Mouse (Mus musculus) myocyte (in vitro differentiated cells): Measurements from ENCODE around the gene Pou2f2. TPM values are rescaled to one million over a fixed set of nuclear protein-coding genes. Genes with fewer than 3 reads are reported as not detected.

Experiments
- H3K27me3 ChIP-seq: one replicate; pipeline ENCODE4 v1.6.1; 2011; ENCODE audit not compliant: control insufficient read depth, insufficient read depth, insufficient read length
- H3K36me3 ChIP-seq: one replicate; pipeline ENCODE4 v1.6.1; 2011; ENCODE audit not compliant: control insufficient read depth, insufficient read depth
- H3K4me2 ChIP-seq: one replicate; pipeline ENCODE4 v1.6.1; 2011; ENCODE audit warnings: low read depth, control low read depth
- H3K4me3 ChIP-seq: one replicate; pipeline ENCODE4 v1.5.1; 2011; ENCODE audit warnings: mild to moderate bottlenecking, control low read depth, moderate library complexity
- H3K79me2 ChIP-seq: one replicate; pipeline ENCODE4 v1.6.1; 2011; ENCODE audit not compliant: control insufficient read depth, insufficient read depth
- H3ac ChIP-seq: one replicate; pipeline ENCODE4 v1.6.1; 2011; ENCODE audit not compliant: control insufficient read depth, insufficient read length
- CEBPB ChIP-seq: IDR thresholded peaks from 2 replicates; pipeline ENCODE4 v1.6.1; 2011; ENCODE audit warnings: mild to moderate bottlenecking, moderate library complexity; ENCODE audit not compliant: poor library complexity, insufficient read depth, severe bottlenecking
- E2F4 ChIP-seq: IDR thresholded peaks from one replicate; pipeline ENCODE4 v1.6.1; 2011; ENCODE audit warnings: mild to moderate bottlenecking, control low read depth, moderate library complexity; ENCODE audit not compliant: insufficient read depth
- MAX ChIP-seq: IDR thresholded peaks from one replicate; pipeline ENCODE4 v1.6.1; 2011; ENCODE audit warnings: low read depth, mild to moderate bottlenecking, control low read depth
- MYOD1 ChIP-seq, 3 experiments: IDR thresholded peaks; one replicate each; pipeline ENCODE4 v1.6.1; 2011; ENCODE audit warnings: control low read depth in 2 of 3, low read depth in 2 of 3, mild to moderate bottlenecking in 2 of 3, moderate library complexity in 1 of 3; ENCODE audit not compliant: insufficient read length in 2 of 3, control insufficient read depth in 1 of 3
- MYOG ChIP-seq, 3 experiments: IDR thresholded peaks; one replicate each; pipeline ENCODE4 v1.6.1; 2011; ENCODE audit warnings: control low read depth in 2 of 3, low read depth in 2 of 3, mild to moderate bottlenecking in 2 of 3; ENCODE audit not compliant: insufficient read length in 2 of 3, control insufficient read depth in 1 of 3, insufficient read depth in 1 of 3
- POLR2A ChIP-seq: IDR thresholded peaks from one replicate; pipeline ENCODE4 v1.6.1; 2011; ENCODE audit warnings: low read depth, mild to moderate bottlenecking, control low read depth, moderate library complexity; ENCODE audit not compliant: insufficient read length
- POLR2AphosphoS2 ChIP-seq: IDR thresholded peaks from one replicate; pipeline ENCODE4 v1.6.1; 2011; ENCODE audit warnings: low read depth, control low read depth; ENCODE audit not compliant: insufficient read length
- REST ChIP-seq: IDR thresholded peaks from one replicate; pipeline ENCODE4 v1.6.1; 2011; ENCODE audit warnings: mild to moderate bottlenecking, control low read depth, moderate library complexity; ENCODE audit not compliant: insufficient read depth, insufficient read length
- SRF ChIP-seq: IDR thresholded peaks from one replicate; pipeline ENCODE4 v1.6.1; 2011; ENCODE audit warnings: low read depth; ENCODE audit not compliant: control insufficient read depth, insufficient read length
- TCF12 ChIP-seq: IDR thresholded peaks from one replicate; pipeline ENCODE4 v1.6.1; 2011; ENCODE audit warnings: mild to moderate bottlenecking, control low read depth; ENCODE audit not compliant: poor library complexity, insufficient read depth, severe bottlenecking
- TCF3 ChIP-seq: IDR thresholded peaks from one replicate; pipeline ENCODE4 v1.6.1; 2011; ENCODE audit warnings: low read depth, control low read depth; ENCODE audit not compliant: insufficient read length
- USF1 ChIP-seq: IDR thresholded peaks from one replicate; pipeline ENCODE4 v1.6.1; 2011; ENCODE audit warnings: low read depth, mild to moderate bottlenecking, control low read depth, moderate library complexity
- polyA plus RNA-seq: library from polyadenylated mRNA; unstranded; fragments of >200 nt; fragmentation: generic; extraction: Trizol; gene quantifications from one replicate; pipeline ENCODE4 v1.2.1, GENCODE M21; 2012; ENCODE audit warnings: missing spikeins

Pou2f2 gene
- polyA plus RNA-seq, 1 experiment, result 0.01 TPM

- no peaks in the 10 kb centered on the region for H3K27me3 ChIP-seq
- TF ChIP-seq E2F4, result no peak
- no peak for TF ChIP-seq TCF12
- no peak for TF ChIP-seq MAX
- no peak for TF ChIP-seq POLR2A
- TF ChIP-seq TCF3, result no peak
- no peak for TF ChIP-seq USF1
- no peak for TF ChIP-seq MYOG (IDR thresholded peaks at IDR 0.05; ENCODE audit: control insufficient read depth in 1 of 3, insufficient read depth in 1 of 3, insufficient read length in 2 of 3, low read depth in 2 of 3)
- TF ChIP-seq REST, result no peak
- no peak for TF ChIP-seq SRF
- no peak for TF ChIP-seq MYOD1 (IDR thresholded peaks at IDR 0.05; ENCODE audit: control insufficient read depth in 1 of 3, insufficient read length in 2 of 3, low read depth in 2 of 3)
- no peak for TF ChIP-seq POLR2AphosphoS2
- no peak for TF ChIP-seq CEBPB
- peaks cover 19% of the 10 kb centered on the region for H3K79me2 ChIP-seq
- no peaks in the 10 kb centered on the region for H3K36me3 ChIP-seq
- peak within 1 kb of the TSS; percentile 34 for H3ac ChIP-seq
- peak within 1 kb of the TSS; percentile 100 for H3K4me2 ChIP-seq
- peak within 1 kb of the TSS; percentile 90 for H3K4me3 ChIP-seq
Measured at GRCm38 (mm10) chr7:25220457-25221101, 41.1 kb upstream of the Pou2f2 start, which contains the start of gene Dedd2. Gene Dedd2, minus strand, starts transcription at chr7:25220615.

GRCm38 (mm10) chr7:25219756-25220456 lies 40.4 kb upstream of the Pou2f2 start:
- Histone ChIP-seq H3K27me3 (no peaks in the 10 kb centered on the region), H3K36me3 (no peaks in the 10 kb centered on the region), H3K4me3 (peak overlapping the region; percentile 90), H3ac (peak overlapping the region; percentile 34), H3K4me2 (peak overlapping the region; percentile 100), H3K79me2 (peaks cover 19% of the 10 kb centered on the region)
- TF ChIP-seq SRF, result no peak
- no peak for TF ChIP-seq TCF12
- peak; percentile 92 for TF ChIP-seq CEBPB
- TF ChIP-seq USF1, result no peak
- no peak for TF ChIP-seq MAX
- TF ChIP-seq POLR2AphosphoS2, result peak; percentile 85
- TF ChIP-seq TCF3, result no peak
- peak in 1 of 3 experiments; percentile 30 for TF ChIP-seq MYOG (IDR thresholded peaks at IDR 0.05; ENCODE audit: control insufficient read depth in 1 of 3, insufficient read depth in 1 of 3, insufficient read length in 2 of 3, low read depth in 2 of 3)
- TF ChIP-seq E2F4, result no peak
- TF ChIP-seq MYOD1 (IDR thresholded peaks at IDR 0.05; ENCODE audit: control insufficient read depth in 1 of 3, insufficient read length in 2 of 3, low read depth in 2 of 3), result peak in 2 of 3 experiments; percentile 29 to 46
- TF ChIP-seq REST, result no peak
- TF ChIP-seq POLR2A, result peak; percentile 79

GRCm38 (mm10) chr7:25219416-25219750 lies 39.9 kb upstream of the Pou2f2 start:
- Histone ChIP-seq H3K79me2 (peaks cover 19% of the 10 kb centered on the region), H3ac (peak overlapping the region; percentile 34), H3K4me3 (peak overlapping the region; percentile 90), H3K27me3 (no peaks in the 10 kb centered on the region), H3K36me3 (no peaks in the 10 kb centered on the region), H3K4me2 (peak overlapping the region; percentile 100)
- TF ChIP-seq POLR2A (no peak), MAX (no peak), TCF3 (no peak), MYOG (IDR thresholded peaks at IDR 0.05; ENCODE audit: control insufficient read depth in 1 of 3, insufficient read depth in 1 of 3, insufficient read length in 2 of 3, low read depth in 2 of 3) (no peak), E2F4 (no peak), REST (no peak), USF1 (no peak), CEBPB (no peak), TCF12 (no peak), POLR2AphosphoS2 (no peak), MYOD1 (IDR thresholded peaks at IDR 0.05; ENCODE audit: control insufficient read depth in 1 of 3, insufficient read length in 2 of 3, low read depth in 2 of 3) (no peak), SRF (no peak)

GRCm38 (mm10) chr7:25218705-25219415 lies 39.3 kb upstream of the Pou2f2 start:
- Histone ChIP-seq H3K27me3 (no peaks in the 10 kb centered on the region), H3K4me2 (peak overlapping the region; percentile 100), H3K36me3 (no peaks in the 10 kb centered on the region), H3K79me2 (peaks cover 19% of the 10 kb centered on the region), H3K4me3 (peak overlapping the region; percentile 90), H3ac (peak overlapping the region; percentile 34)
- no peak for TF ChIP-seq MYOG (IDR thresholded peaks at IDR 0.05; ENCODE audit: control insufficient read depth in 1 of 3, insufficient read depth in 1 of 3, insufficient read length in 2 of 3, low read depth in 2 of 3)
- no peak for TF ChIP-seq REST
- TF ChIP-seq POLR2A, result peak; percentile 19
- TF ChIP-seq USF1, result no peak
- no peak for TF ChIP-seq CEBPB
